Mouse (Mus musculus) intestine, embryonic 15.5 days (tissue): ENCODE data around the gene Lrrtm3. TPM values are rescaled to one million over a fixed set of nuclear protein-coding genes. Genes with fewer than 3 reads are reported as not detected.

Experiments
- ATAC-seq: fragments of 200-750 bp; cut with Nextera tagmentation; 2 replicates; pipeline ENCODE4 v1.8.0; 2017; ENCODE audit warnings: moderate TSS enrichment, moderate library complexity
- H3K27ac ChIP-seq: fragments of 300-500 bp; sonication (generic); 2 replicates; pipeline ENCODE4 v1.5.1; 2015; ENCODE audit warnings: mild to moderate bottlenecking, inconsistent platforms
- H3K27me3 ChIP-seq: fragments of 300-500 bp; sonication (generic); replicated peaks from 2 replicates; pipeline ENCODE4 v1.6.1; 2015; ENCODE audit warnings: inconsistent platforms
- H3K36me3 ChIP-seq: fragments of 300-500 bp; sonication (generic); 2 replicates; pipeline ENCODE4 v1.6.1; 2015; ENCODE audit warnings: inconsistent platforms
- H3K4me1 ChIP-seq: fragments of 300-500 bp; sonication (generic); replicated peaks from 2 replicates; pipeline ENCODE4 v1.6.1; 2015; ENCODE audit warnings: inconsistent platforms
- H3K4me2 ChIP-seq: fragments of 300-500 bp; sonication (generic); replicated peaks from 2 replicates; pipeline ENCODE4 v1.6.1; 2015; ENCODE audit warnings: mild to moderate bottlenecking, inconsistent platforms
- H3K4me3 ChIP-seq: fragments of 300-500 bp; sonication (generic); replicated peaks from 2 replicates; pipeline ENCODE4 v1.5.1; 2015; ENCODE audit warnings: inconsistent platforms
- H3K9ac ChIP-seq: fragments of 300-500 bp; sonication (generic); 2 replicates; pipeline ENCODE4 v1.6.1; 2015; ENCODE audit warnings: inconsistent platforms
- H3K9me3 ChIP-seq: fragments of 300-500 bp; sonication (generic); 2 replicates; pipeline ENCODE4 v1.6.1; 2016; ENCODE audit warnings: inconsistent platforms
- WGBS: fragments of 180-500 bp; shearing (Covaris S2); methylation state at CpG from one replicate; pipeline ENCODE4 v1.1.7; 2015; 5-methylcytosine and 5-hydroxymethylcytosine counted together
- polyA plus RNA-seq: library from polyadenylated mRNA; unstranded; fragments of >200 nt; fragmentation: Nextera tagmentation; extraction: Ambion mirVana; gene quantifications from 2 replicates; pipeline ENCODE4 v1.2.1, GENCODE M21; 2015

Lrrtm3 gene
- polyA plus RNA-seq: 3.8 and 4.0 TPM in 2 replicates

DNA sequence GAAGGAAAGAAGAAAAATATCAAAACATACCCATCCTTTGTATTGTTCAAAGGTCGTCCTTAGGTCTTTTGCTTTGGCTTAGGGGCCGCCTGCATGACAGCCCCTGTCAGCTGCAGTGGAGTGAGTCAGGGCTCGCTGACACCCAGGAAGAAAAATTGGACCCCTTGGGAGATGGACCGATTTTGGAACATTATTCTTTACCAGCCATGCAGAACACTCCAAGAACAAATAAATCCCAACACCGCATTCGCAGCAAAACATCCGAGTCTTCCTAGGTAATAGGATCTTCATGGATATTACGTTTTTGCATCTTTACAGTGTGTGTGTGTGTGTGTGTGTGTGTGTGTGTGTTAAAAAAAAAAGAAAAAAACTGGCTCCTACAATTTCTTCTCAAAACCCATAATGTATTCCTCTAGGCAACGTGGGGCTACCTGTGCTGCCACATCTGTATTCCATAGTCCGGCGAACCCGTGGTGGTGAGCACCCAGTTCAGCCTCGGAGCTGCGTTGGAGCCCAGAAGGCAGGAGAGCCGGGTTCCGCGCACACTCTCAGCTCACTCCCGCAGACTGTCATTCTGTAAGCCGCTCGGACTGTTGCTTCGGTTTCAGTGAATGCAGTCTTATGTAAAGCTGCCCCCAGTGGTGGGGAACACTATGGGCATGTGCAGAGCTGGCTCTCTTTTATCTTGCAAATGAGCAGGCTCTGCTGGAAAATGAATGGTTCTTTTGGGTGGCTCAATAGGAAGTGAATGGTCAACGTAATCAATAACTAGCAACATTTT lies at the start of gene Lrrtm3:
Lrrtm3 (minus strand) TSS at position 598 of the 781 bp plus-strand sequence.
- Histone ChIP-seq H3K9me3 (no peaks in the 10 kb centered on the region), H3K4me3 (peak within 1 kb of the TSS; percentile 32), H3K27me3 (peaks cover 9% of the 10 kb centered on the region; the same call in 1 of the 2 replicates), H3K27ac (no peak within 1 kb of the TSS), H3K36me3 (no peaks in the 10 kb centered on the region), H3K4me1 (peaks cover 3% of the 10 kb centered on the region; the same call in 1 of the 2 replicates), H3K9ac (no peak within 1 kb of the TSS), H3K4me2 (peak within 1 kb of the TSS; percentile 70)
- ATAC-seq: peak; percentile 90
- 7% methylated on average over 22 of the region's 22 CpGs for WGBS

DNA sequence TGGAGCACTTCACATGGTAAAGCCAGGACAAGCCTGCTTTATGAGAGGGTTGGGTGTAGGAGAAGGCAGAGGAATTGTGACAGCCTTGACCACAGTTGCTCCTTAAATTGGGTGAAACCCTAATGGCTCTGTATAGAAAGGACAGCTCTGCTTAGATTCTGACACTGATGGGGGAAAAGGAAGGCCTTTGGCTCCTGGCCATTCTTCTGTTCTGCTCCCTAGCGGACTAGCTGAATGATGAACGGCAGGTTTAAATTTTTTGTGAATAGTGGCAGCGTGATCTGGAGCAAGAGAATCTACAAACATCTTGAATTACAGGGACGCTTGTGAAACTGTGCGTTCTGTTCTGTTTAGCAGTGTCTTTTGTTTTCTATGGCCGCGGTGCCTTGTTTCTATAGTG lies 45.4 kb upstream of the Lrrtm3 start:
- Histone ChIP-seq H3K9ac (no peak overlapping the region), H3K4me2 (0 out of 2 replicates have a peak overlapping the region, but pooled peaks have one; percentile 11), H3K9me3 (no peaks in the 10 kb centered on the region), H3K27ac (no peak overlapping the region), H3K4me3 (no peak overlapping the region), H3K4me1 (no peaks in the 10 kb centered on the region), H3K36me3 (no peaks in the 10 kb centered on the region), H3K27me3 (no peaks in the 10 kb centered on the region)
- 44% methylated on average over 7 of the region's 7 CpGs for WGBS
- no peak for ATAC-seq

DNA sequence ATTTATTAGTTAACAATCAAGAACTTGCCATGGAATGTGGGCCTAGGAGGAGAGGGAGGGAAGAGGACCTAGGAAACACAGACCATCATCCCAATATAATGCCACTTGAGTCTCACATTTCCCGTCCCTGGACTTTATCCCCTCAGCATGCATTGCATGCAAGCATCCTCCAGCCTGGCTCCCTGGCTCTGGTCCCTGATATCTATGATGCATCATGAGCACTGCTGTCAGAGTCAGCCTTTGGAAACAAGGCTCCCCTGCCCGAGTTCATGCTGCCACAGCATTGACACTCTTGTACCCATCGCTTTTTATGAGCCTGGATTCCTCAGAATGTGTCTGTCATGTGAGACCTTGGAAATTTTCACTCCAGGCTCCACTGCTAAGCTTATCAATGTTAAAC lies 43.4 kb upstream of the Lrrtm3 start:
- H3K36me3 ChIP-seq: no peaks in the 10 kb centered on the region
- H3K4me1 ChIP-seq: no peaks in the 10 kb centered on the region
- ATAC-seq: no peak
- H3K4me2 ChIP-seq: no peak overlapping the region
- H3K9ac ChIP-seq: no peak overlapping the region
- WGBS: 59% methylated on average over 3 of the region's 3 CpGs
- H3K9me3 ChIP-seq: no peaks in the 10 kb centered on the region
- no peaks in the 10 kb centered on the region for H3K27me3 ChIP-seq
- H3K4me3 ChIP-seq: no peak overlapping the region
- H3K27ac ChIP-seq: no peak overlapping the region

DNA sequence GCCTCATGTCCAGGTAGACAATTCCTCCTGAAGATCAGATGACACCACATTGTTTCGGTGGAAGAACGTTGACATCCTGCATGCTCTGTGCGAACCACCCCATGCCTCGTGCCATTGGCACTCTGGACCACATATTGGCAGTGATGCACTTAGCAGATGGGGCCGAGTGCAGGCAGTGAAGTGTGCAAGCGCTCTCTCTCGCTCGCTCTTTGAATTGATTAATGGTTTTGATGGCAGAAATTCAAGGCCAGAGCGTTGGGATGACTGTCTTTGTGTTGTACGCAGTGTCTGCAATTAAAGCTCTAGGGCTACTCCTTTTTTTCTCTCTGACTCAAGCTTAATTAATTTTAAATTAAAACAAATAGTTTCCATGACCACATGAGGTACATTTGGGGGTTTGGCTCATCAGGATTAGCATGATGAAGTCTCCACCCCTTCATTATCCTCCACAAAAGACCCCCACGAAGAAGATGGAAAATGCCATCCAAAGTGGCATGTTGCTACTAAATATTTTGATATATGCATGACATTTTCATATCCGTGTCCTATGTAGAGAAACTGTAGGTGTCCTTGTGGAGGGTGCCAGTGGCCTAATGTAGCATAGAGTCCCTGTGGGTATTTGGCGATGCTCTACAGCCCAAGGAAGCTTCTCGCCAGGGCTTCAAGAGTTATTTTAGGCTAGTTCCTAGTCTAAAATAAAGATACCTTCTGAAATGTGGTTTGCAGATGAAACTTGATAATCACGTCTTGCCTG lies 40.5 kb upstream of the Lrrtm3 start:
- no peak for ATAC-seq
- H3K27me3 ChIP-seq: no peaks in the 10 kb centered on the region
- no peaks in the 10 kb centered on the region for H3K4me1 ChIP-seq
- H3K9me3 ChIP-seq: no peaks in the 10 kb centered on the region
- no peak overlapping the region for H3K9ac ChIP-seq
- H3K4me3 ChIP-seq: no peak overlapping the region
- 86% methylated on average over 15 of the region's 15 CpGs for WGBS
- H3K4me2 ChIP-seq: no peak overlapping the region
- no peak overlapping the region for H3K27ac ChIP-seq
- H3K36me3 ChIP-seq: no peaks in the 10 kb centered on the region

GRCm38 (mm10) chr10:64118833-64119232 lies 28.8 kb upstream of the Lrrtm3 start:
- Histone ChIP-seq H3K9ac (no peak overlapping the region), H3K36me3 (no peaks in the 10 kb centered on the region), H3K4me1 (no peaks in the 10 kb centered on the region), H3K9me3 (no peaks in the 10 kb centered on the region), H3K4me2 (no peak overlapping the region), H3K27me3 (no peaks in the 10 kb centered on the region), H3K27ac (no peak overlapping the region), H3K4me3 (no peak overlapping the region)
- 56% methylated on average over 3 of the region's 3 CpGs for whole genome bisulfite sequencing
- ATAC-seq: no peak

GRCm38 (mm10) chr10:64115246-64115645 lies 25.2 kb upstream of the Lrrtm3 start:
- Histone ChIP-seq H3K4me1 (no peaks in the 10 kb centered on the region), H3K4me2 (no peak overlapping the region), H3K36me3 (no peaks in the 10 kb centered on the region), H3K9me3 (no peaks in the 10 kb centered on the region), H3K9ac (no peak overlapping the region), H3K4me3 (no peak overlapping the region), H3K27ac (no peak overlapping the region), H3K27me3 (no peaks in the 10 kb centered on the region)
- WGBS: 93% methylated on average over 11 of the region's 11 CpGs
- ATAC-seq: no peak

- Histone ChIP-seq H3K36me3 (no peaks in the 10 kb centered on the region), H3K4me3 (no peak overlapping the region), H3K9ac (no peak overlapping the region), H3K4me2 (no peak overlapping the region), H3K4me1 (no peaks in the 10 kb centered on the region), H3K27me3 (no peaks in the 10 kb centered on the region), H3K9me3 (no peaks in the 10 kb centered on the region), H3K27ac (no peak overlapping the region)
- ATAC-seq: no peak
- whole genome bisulfite sequencing: 97% methylated on average over 1 of the region's 1 CpGs
Measured at GRCm38 (mm10) chr10:64096532-64096931, 6.5 kb upstream of the Lrrtm3 start.

GRCm38 (mm10) chr10:64088774-64089460 lies 1.2 kb downstream of the Lrrtm3 start:
- 38% methylated on average over 19 of the region's 19 CpGs for WGBS

DNA sequence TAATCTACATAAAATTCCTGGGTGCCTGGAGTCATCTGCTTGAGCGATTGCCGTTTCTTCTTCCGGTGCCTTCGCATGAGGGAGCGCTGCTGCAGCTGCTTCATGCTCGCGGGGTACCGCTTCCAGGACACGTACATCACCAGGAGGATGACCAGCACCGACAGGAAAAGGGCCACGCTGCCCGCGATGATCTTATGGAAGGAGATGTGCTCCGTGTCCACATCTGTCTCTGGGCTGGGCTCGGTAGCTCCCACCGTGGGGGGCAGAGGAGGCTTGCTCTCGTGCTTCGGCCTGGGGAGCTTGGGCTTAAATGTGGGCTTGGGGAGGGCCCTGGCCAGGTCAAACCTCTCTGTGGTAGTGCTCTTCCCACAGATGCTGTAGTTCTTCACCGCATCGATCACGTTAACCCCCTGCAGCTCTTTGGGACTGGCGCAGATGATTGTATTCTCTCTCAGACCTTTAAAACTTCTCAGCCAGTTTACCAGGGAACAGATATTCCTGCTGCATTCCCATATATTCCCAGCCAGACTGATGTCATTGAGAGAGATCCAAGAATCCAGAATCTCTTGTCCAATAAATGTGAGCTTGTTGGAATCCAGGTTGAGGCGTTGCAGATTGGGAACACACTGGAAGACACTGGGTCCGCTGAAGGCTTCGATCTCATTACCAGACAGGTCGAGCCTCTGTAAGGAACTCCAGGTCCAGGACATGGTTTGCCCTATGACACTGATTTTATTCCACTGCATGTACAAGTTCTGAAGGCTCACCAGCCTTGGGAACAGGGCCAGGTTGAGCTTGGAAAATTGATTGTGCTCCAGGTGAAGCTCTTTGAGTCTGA lies 1.9 kb downstream of the Lrrtm3 start:
- H3K9ac ChIP-seq: peak overlapping the region; percentile 26; the same call in 1 of the 2 replicates
- peaks cover 3% of the 10 kb centered on the region; the same call in 1 of the 2 replicates for H3K4me1 ChIP-seq
- peak overlapping the region; percentile 35 for H3K4me3 ChIP-seq
- peaks cover 9% of the 10 kb centered on the region; the same call in 1 of the 2 replicates for H3K27me3 ChIP-seq
- no peaks in the 10 kb centered on the region for H3K36me3 ChIP-seq
- peak overlapping the region; percentile 71 for H3K4me2 ChIP-seq
- ATAC-seq: no peak
- WGBS: 8% methylated on average over 26 of the region's 26 CpGs
- no peaks in the 10 kb centered on the region for H3K9me3 ChIP-seq
- no peak overlapping the region for H3K27ac ChIP-seq

More at GRCm38 (mm10) chr10:64088774-64089460, 1.2 kb downstream of the Lrrtm3 start:
- Histone ChIP-seq H3K27ac (no peak overlapping the region), H3K9ac (no peak overlapping the region), H3K36me3 (no peaks in the 10 kb centered on the region), H3K4me3 (no peak overlapping the region), H3K4me2 (peak overlapping the region; percentile 14; the same call in 1 of the 2 replicates), H3K4me1 (peaks cover 3% of the 10 kb centered on the region; the same call in 1 of the 2 replicates), H3K9me3 (no peaks in the 10 kb centered on the region), H3K27me3 (peaks cover 9% of the 10 kb centered on the region; the same call in 1 of the 2 replicates)
- no peak for ATAC-seq

DNA sequence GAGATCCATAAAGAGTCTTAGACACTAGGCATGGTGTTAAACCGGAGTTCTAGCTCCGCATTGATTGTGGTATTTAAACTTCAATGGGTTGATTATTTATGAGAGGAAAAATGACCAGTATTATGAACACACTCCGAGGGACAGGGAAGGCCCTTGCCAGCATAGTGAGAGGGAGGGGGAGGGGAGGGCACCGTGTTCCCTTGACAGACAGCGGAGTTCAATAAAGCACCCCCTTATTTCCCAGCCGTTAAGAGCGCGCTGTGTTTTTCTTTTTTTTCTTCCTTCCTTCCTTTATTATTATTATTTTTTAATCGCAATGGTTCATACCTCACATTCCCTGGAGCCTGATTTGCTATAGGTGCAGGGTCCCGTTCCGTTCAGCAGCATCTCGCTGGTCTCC lies 2.6 kb downstream of the Lrrtm3 start:
- Histone ChIP-seq H3K9ac (0 out of 2 replicates have a peak overlapping the region, but pooled peaks have one; percentile 26), H3K4me2 (peak overlapping the region; percentile 71), H3K4me1 (peaks cover 3% of the 10 kb centered on the region; the same call in 1 of the 2 replicates), H3K36me3 (no peaks in the 10 kb centered on the region), H3K27me3 (peaks cover 9% of the 10 kb centered on the region; the same call in 1 of the 2 replicates), H3K9me3 (no peaks in the 10 kb centered on the region), H3K27ac (no peak overlapping the region), H3K4me3 (peak overlapping the region; percentile 35)
- 1% methylated on average over 12 of the region's 12 CpGs for WGBS
- ATAC-seq: no peak
